Mouse (Mus musculus) neural tube, embryonic 10.5 days (tissue): ENCODE results near the gene Vdr.

Experiments used
- DNase-seq: peaks from one replicate; pipeline ENCODE4 v3.0.0-alpha.2; 2017; ENCODE audit warnings: low spot score; ENCODE audit errors: extremely low spot score

The Vdr gene

DNA sequence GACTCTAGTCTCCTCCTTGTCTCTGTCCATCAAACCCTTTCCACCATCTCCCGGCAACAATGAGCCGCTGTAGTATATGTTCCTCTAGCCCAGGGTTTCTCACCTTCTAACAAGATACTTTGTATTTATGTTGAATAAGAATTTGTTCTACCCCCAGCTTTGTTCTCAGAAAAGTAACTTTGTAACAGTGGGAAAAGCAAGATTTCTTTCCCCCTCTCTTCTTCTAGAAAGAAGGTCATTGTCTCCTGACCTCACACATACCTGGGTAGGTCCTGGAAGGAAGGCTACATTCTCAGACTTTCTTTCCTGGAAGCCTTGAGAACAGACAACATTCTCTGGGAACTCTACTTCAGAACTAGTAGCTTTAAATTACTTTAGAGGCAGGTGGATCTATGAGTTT is at the start of gene Vdr:
Vdr (minus strand) TSS at position 101 of the 400 bp plus-strand sequence.
- no peak for DNase-seq

DNA sequence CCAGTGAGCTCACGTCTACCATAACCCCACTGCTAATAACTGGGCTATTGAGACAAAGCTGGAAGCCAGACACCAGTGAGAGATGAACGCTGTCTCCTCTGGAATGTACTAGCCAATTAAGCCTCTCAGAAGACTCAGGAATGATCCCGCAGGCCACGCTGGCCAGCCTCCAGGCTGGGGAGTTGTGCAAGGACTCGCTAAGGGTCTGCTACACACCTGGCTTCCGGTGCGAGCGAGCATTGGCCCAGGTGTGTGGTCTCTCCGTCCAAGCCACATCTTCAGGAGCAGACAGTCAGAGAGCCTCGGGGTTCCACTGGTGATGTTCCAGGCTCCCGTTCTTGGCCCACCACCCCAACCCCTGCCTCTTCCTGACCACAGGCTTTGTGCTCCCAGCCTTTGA is 46.0 kb upstream of the Vdr start:
- no peak for DNase-seq

DNA sequence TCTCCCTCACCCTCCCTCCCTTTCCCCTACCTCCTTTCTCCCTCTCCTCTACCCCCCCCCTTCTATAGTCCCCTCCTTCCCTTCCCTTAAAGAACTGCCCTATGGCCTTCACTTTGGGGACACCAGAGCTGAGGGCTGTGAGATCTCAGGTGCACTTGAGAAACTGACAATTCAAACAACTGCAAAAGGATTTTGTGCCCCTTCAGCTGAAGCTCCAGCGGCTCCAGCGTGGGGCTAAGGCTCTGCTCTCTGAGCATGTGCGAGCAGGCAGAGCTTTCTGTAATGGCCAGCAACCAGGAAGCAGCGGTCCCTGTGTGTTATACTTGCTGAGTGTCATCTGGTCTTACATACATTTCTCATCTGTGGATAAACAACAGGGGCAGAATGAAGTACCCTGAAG is 45.3 kb upstream of the Vdr start:
- no peak for DNase-seq

DNA sequence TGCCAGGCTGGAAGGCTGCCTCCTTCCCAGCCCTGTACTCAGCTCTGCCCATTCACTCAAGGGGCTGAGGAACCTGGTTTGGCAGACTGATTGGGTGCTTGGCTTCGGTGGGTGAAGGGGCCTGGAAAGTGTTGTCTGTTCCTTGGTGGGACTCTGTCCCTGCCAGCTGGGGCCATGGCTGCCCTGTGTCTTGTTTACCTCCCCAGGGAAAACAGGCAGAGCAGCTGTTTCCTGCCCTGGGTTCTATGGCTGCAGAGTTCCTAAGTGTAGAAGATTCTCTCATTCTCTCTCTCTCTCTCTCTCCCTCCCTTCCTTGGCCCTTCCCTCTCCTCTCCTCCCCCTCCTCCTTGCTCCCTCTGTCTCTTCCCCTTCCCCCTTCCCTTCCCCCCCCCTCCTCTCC is 44.9 kb upstream of the Vdr start:
- no peak for DNase-seq

DNA sequence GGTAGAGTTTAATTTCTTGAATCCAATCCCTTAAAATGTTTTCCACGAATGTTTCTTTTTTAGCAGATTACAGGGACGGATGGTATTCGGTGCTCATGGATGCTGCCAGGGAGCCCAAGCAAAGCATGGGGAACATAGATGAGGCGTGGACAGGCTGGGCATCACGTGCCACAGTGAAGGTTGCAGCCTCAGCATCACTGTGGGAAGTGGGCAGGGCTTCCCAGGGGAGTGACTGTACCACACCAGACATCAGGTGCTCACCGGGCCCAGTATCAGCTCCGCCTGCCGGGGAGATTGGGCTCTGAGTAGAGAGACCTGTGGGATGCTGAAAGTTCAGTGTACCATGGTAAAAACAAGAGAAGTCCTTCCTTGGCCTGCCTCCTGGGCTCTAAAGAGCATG is 44.2 kb upstream of the Vdr start:
- no peak for DNase-seq

DNA sequence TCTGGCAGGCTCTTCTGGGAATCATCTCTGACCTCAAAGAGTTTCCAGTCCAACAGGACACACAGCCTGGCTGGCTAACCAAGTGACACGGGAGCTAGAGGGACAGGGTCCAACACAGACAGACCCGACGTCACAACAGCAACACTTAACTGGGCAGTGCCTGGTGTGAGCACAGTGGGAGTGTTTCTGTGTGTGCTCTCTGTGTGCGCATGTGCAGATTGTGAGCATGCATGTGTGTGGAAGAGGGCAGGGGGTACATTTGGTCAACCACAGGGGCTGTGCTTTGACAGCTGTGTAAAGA is 42.4 kb upstream of the Vdr start:
- DNase-seq, result no peak

DNA sequence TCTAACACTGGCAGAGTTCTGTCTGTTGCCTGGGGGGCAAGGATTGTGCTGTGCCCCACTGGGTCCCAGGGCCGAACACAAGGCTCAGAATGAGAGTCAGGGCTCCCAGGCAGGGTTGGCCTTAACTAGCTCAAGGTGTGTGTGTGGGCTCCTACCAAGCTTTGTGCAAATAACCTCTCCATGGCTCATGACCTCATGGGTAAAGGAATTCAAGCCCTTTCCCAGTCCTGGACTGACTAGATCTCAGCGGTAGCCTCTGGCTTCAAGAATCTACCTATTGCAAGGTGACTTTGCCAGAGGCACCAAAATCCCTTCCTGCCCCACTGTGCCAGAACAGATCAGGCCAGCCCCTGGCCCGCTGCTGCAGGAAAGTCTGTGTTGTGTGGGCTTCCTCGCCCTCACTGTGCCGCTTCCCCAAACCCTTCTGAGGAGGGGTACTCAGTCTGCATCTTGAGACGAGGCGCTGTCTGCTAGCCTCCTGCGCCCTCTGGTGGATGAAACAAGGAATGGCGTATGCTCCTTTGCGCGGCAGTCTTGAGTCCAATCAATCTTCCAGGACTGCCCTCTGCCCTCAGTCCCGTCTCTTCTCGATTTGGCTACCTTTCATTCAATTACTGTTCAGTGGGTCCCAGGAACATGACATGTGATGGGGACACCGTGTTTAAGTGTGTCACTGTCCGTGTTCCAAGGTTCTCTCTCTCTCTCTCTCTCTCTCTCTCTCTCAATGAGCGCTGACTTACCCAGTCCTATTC is 41.9 kb upstream of the Vdr start:
- peak; percentile 84 for DNase-seq

DNA sequence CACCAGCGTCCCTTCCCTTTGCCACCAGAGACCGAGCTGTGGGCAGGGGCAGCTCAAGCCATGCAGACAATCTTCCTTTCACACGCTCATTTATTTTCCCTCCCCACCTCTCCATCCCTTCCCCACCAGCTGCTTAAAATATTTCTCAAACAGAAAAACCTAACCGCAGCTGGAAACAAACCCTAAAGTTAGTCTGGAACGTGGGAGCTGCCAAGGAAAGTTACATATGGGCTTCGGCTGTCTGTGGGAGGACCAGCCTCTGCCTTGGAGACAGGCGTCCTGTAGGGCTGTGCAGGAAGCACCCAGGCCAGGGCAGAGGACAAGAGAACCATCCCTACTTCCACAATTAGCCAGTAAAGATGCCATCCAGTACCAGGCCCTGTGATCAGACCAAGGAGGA is 39.8 kb upstream of the Vdr start:
- no peak for DNase-seq

DNA sequence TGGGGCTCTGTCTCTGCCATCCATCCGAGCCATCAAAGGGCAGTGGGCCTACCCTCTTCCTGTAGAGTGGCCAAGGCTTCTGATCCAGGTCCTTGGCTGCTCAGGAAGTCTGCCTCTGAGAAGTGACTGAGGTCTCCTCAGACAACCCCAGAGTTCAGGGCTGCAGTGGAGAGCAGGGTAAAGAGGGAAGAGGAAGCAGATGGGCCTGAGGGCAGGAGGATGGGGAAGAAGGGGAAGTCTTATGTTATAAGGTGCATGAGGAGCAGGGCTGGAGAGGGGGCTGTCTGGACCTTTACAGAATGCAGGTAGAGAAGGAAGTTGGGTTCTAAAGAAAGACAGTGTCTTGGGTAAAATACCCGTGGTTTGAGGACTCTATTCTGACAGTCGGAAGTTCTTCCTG is 39.3 kb upstream of the Vdr start:
- no peak for DNase-seq

DNA sequence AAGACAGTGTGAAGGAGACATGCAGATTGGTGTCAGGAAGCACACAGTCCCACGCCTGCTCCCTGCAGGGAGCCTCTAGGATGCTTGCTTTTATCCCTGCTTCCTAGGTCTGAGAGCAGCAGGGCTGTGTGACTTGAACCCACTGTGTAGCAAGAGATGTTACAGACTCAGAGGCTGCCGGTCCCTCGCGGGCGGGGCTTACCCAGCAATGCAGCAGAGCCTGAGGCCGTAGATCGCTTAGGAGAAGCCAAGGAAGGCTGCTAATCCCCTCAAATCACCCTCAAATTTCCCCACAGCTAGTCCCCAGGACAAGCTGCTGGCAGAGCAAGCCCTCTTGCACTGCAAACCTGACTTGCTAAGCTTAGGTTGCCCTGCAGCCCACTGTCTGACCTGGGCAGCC is 38.3 kb upstream of the Vdr start:
- no peak for DNase-seq

DNA sequence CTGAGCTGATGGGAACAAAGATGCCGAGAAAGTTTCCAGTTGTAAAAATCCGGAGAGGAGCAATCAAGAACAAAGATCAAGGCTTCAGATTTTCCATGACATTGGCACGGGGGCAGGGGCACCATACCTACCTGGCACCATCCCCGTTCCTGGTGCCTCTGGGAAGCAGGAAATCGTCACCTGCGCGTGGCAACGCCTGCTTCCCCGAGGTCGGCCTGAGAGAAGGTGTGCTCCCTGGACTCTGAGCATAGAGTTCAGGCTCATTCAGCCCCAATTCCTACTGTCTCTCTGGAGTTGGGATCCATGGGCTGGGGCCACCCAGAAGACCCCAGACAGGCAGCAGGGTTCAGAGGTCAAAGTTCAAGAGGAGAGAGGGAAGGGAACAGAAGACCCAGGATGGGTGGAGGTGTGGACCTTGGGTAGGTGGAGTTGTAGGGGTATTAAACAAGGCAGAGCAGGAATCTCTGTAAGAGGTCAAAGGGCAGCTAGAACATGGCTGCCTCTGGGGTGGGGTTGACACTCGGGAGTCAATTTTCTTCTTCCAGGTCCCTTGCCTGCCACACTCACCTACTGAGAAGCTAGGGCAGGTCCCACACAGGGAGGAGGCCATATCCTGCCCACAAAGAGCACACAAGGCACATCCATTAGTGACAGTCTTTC is 35.4 kb upstream of the Vdr start:
- no peak for DNase-seq

DNA sequence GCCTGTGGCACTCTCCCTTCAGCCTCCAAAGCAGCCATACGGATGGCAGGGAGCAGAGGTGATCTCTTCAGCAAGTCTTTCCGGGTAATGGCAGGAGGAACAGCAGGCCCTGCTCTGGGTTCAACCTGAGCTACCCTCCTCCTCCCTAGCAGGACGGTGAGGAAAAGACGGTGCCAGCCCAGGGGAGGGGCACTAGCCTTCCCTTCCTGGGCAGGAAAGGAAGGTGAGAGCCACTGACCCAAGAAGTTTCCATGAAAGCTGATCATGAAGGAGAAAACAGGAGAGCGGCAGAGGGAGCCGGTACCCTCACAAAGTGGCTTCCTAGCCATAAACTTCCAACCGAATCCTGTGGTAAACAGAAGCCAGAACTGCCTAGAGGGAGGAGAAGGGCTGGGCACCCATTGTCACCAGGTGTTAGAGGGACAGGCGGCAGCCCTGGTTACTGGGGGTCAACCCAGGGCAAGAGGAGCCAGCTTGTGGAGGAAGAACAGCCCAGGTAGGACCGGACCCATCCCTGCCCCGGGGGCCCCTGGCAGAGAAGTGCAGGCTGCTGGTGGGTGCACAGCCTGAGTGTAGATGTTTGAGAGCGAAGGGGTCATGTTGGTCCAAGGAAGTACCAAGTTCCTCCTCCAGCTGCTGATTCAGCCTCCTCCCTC is 34.6 kb upstream of the Vdr start:
- DNase-seq, result no peak

DNA sequence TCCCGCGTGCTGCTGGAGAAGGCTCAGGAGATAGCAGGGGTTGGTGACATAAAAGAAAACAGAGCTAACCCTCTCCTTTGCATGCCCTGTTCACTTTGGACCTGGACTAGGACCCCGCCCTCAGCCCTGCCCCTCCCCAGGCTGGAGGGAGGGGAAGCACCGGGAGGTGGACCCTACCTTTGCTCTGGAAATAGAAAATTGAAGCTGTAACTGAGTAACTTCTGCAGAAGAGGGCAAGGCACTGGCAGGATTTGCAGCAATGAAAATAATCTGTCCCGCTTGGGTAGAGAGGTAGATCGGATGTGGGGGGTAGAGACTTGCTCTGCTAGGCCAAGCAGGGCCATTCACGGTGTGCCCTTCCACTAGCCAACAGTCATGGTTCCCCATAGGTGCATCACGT is 32.9 kb upstream of the Vdr start:
- DNase-seq, result no peak

DNA sequence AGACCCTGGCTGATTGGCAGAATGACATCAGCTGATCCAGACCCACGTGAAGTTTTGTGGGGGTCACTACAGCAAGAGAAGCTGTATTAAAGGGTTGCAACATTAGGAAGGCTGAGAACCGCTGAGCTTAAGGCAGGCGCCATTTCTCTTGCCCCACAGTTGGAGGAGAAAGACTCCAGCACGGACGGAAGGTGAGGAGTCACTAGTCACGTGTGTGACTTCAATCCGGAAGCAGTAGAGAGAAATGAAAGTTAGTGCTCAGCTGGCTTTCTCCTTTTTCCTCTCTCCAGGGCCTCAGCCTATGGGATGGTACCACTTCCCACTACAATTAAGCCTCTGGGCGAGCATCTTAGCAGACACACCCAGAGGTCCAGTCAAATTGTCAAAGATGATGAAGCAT is 32.1 kb upstream of the Vdr start:
- DNase-seq, result no peak

DNA sequence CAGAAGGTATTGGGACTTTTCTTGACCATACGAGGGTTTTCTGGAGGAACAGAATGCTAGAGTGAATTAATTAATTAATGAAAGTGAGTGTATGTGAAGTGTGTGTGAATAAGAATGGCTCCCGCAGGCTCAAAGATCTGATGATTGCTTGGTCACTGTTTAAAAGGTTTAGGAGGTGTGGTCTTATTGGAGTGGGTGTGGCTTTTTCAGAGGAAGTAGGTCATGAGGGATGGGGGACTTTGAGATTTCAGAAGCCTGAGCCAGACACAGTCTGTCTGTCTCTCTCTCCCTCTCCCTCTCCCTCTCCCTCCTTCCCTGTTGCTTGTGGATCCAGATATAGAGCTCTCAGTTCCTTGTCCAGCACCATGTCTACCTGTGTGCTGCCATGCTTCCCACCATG is 30.9 kb upstream of the Vdr start:
- DNase-seq, result no peak

DNA sequence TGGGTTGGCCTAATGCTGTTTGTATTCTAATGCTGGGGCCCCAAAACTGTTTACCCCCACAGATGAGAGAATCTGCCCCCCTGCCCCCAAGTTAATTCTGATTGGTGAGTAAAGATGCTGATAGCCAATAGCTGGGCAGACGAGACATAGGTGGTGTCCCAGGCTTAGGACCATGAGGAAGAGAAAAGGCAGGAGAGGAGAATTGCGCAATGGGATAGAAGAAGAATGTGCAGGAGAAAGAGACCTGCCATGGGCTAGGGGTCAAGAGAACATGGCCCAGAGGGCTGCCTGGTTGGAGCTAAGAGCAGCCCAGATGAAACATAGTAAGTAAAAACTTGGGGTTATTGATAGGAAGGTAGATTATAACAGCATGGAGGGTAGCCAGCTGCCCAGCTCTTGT is 29.7 kb upstream of the Vdr start:
- DNase-seq, result no peak

DNA sequence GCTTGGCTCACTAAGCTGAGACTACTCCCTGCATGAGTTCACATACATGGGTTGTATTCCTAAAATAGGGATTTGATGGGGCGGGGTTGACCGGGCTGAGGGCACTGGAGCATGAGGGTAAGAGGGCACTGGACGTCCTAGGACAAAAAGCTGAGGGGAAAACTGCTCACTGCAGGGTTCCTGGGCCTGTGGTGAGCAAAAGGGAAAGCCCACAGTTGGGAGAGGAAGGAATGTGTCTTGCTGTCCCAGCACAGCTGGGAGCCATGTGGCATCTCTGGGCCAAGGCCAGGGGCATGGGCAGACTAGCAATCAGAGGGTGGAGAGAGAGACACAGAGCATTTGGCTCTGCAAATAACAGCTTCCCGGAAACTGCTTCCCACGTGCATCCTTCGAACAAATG is 28.1 kb upstream of the Vdr start:
- no peak for DNase-seq

DNA sequence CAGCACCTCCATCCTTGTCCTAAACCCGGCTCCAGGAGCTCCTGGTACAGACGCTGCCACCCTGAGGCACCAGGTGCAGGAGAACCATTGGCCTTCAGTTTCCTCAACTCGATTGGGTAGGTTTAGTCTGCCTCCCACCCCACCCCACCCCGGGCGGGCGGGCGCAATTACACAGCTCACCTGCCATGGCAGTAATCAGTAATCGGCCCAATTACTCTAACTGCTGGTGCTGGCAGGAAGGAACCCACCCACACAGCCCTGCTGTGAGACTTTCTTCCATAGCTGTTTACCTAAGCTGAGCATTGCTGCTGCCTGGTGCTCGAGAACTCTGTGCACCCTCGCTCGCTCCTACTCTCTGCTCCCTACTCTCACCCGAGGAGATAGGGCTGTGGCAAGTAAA is 22.0 kb upstream of the Vdr start:
- no peak for DNase-seq

DNA sequence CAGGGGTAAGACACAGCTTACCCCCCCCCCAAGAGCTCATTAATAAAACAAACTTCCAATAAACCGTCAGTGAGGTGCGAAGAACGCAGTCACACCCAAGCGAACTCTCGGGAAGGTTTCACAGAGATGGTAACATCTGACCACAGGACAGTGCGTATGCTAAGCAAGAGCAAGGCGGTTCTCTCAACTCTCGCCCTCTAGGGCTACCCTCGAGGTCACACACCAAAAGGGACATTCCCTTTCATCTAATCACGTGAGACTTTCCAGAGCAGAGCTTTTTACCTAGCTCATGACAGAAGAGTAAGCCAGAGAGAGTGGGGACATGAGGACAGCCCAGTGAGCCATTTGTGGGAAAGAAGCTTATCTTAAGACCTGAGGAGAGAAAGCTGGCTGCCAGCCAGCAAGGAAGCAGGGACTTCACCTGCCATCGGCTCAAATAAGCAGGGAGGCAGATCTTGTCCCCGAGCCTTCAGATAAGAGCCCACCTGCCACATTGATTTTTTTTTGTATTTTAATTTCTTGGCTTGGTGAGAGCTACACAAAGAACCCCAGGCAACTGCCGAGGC is 18.9 kb upstream of the Vdr start:
- no peak for DNase-seq

DNA sequence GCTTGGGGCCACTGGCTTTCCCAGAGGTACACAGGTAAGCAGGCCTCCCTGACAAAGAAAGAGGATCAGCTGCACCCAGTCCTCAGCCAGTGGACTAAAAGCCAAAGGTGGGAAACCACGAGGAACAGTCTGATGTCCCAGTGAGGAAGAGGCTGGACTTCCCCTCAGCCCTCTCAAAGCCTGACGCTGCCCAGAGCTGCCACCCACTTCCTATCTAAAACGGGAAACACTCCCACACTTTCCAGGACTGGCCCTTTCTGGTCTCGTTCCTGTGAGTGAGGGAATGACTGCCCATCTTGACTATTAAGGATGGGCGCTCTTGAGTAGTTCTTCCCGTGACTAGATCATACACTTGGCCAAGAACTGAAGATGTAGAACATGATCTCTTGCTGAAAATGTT is 17.4 kb upstream of the Vdr start:
- DNase-seq, result no peak

DNA sequence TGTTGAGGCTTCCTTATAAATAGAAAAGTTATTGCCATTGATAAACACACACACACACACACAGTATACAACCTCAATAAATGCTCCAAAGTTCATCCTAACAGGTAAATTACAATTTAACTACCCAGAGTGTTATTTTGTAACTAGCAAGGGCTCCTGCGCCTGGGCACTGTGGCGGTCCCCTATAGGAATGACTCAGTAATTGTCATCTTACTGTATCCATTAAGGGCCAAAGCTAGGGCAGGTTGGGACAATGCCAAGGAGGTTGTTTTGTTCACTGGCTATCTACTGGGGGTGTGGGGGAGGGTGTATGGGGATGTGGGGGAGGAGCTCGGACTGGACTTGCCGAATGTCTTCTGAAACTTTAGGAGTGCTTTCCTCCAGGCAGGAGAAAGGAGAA is 16.6 kb upstream of the Vdr start:
- DNase-seq, result no peak

DNA sequence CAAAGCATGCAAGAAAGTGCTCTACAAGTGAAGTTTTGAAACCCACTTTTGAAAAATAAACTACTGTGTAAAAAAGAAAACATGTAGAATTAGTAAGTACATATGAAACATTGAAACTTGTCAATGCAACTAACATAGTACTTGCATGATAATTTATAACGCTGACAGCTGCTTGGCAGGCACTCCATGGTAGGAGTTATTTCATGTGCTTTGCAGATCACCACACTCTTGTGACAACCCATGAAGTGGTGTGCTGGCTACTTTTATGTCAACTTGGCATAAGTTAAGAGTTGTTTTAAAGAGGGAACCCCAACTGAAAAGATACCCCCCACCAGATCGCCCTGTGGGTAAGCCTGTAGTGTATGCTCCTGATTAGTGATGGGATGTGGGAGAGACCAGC is 12.0 kb upstream of the Vdr start:
- no peak for DNase-seq

DNA sequence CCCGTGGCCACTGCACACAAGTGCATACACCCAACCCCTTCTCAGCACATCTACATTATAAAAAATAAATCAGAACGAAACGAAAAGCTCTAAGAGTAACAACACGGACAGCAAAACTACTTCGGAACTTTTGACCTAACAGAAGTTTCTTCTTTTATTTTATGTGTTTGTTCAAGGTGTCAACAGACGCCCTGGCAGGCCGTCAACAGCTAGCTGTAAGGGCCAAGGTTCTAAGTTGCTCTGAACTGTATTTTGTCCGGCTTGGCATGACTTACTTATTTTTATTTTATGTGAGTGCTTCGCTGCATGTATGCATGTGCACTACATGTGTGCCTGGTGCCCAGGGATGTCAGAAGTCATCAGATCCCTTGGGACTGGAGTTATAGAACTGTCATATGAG is 11.4 kb upstream of the Vdr start:
- no peak for DNase-seq
